Mouse (Mus musculus) ES-E14 (cell line): ENCODE results near the gene Cpsf6. TPM values are rescaled to one million over a fixed set of nuclear protein-coding genes. Genes with fewer than 3 reads are reported as not detected.
A peak's percentile ranks its signal among the peaks of the same experiment; 100 is the strongest.

Source experiments
- DNase-seq: peaks from one replicate; pipeline ENCODE4 v3.0.0-alpha.2; 2013; ENCODE audit warnings: low read depth, low spot score
- H3K27ac ChIP-seq: 2 replicates; pipeline ENCODE4 v1.5.1; 2012; ENCODE audit warnings: low read depth, mild to moderate bottlenecking, low read length, moderate library complexity, mixed read lengths; ENCODE audit not compliant: poor library complexity, insufficient read depth, severe bottlenecking
- H3K36me3 ChIP-seq: 2 replicates; pipeline ENCODE4 v1.6.1; 2012; ENCODE audit warnings: mild to moderate bottlenecking, low read length, moderate library complexity, mixed read lengths; ENCODE audit not compliant: control insufficient read depth, poor library complexity, insufficient read depth, severe bottlenecking
- H3K4me1 ChIP-seq, 2 experiments: fragments of 150-350 bp in 1 of 2; sonication (generic) in 1 of 2; 2 replicates each; pipeline ENCODE4 v1.6.1; 2012; ENCODE audit warnings: low read length in 2 of 2, mild to moderate bottlenecking in 1 of 2, mixed read lengths in 1 of 2; ENCODE audit not compliant: control insufficient read depth in 2 of 2, insufficient read depth in 2 of 2, poor library complexity in 1 of 2
- H3K4me3 ChIP-seq, 2 experiments: fragments of 150-350 bp in 1 of 2; sonication (generic) in 1 of 2; 2 replicates each; pipeline ENCODE4 v1.5.1; 2012; ENCODE audit warnings: low read length in 2 of 2, low read depth in 1 of 2, mild to moderate bottlenecking in 1 of 2, mixed read lengths in 1 of 2; ENCODE audit not compliant: insufficient read depth in 1 of 2, poor library complexity in 1 of 2, severe bottlenecking in 1 of 2
- H3K9ac ChIP-seq: 2 replicates; pipeline ENCODE4 v1.6.1; 2012; ENCODE audit warnings: low read depth, mild to moderate bottlenecking, low read length, mixed read lengths; ENCODE audit not compliant: poor library complexity, insufficient read depth, severe bottlenecking
- H3K9me3 ChIP-seq: fragments of 150-350 bp; sonication (generic); 2 replicates; pipeline ENCODE4 v1.6.1; 2012; ENCODE audit warnings: low read depth, mild to moderate bottlenecking, low read length; ENCODE audit not compliant: control insufficient read depth, insufficient read depth
- CHD2 ChIP-seq: IDR thresholded peaks from 2 replicates; pipeline ENCODE4 v1.6.1; 2014; ENCODE audit warnings: mild to moderate bottlenecking, low read depth, low read length, inconsistent platforms
- HCFC1 ChIP-seq: IDR thresholded peaks from 2 replicates; pipeline ENCODE4 v1.6.1; 2012; ENCODE audit warnings: low read length, inconsistent platforms, borderline replicate concordance; ENCODE audit not compliant: insufficient read depth
- MAFK ChIP-seq: IDR thresholded peaks from 2 replicates; pipeline ENCODE4 v1.6.1; 2014; ENCODE audit warnings: mild to moderate bottlenecking, low read depth, low read length, inconsistent platforms; ENCODE audit not compliant: insufficient read depth
- ZC3H11A ChIP-seq: IDR thresholded peaks from 2 replicates; pipeline ENCODE4 v1.6.1; 2012; ENCODE audit warnings: low read depth, mild to moderate bottlenecking, inconsistent platforms, low read length, borderline replicate concordance
- ZNF384 ChIP-seq: IDR thresholded peaks from 2 replicates; pipeline ENCODE4 v1.6.1; 2012; ENCODE audit warnings: low read depth, low read length, inconsistent platforms
- in situ Hi-C, 2 experiments: fragments of 600-800 bp; cut with MboI; formaldehyde crosslinking; loops; one replicate each; pipeline ENCODE4 v1.15.1; 2025; ENCODE audit warnings: low sequenced_read_pairs in 2 of 2, inconsistent platforms in 1 of 2; ENCODE audit not compliant: unreplicated experiment in 2 of 2
- total RNA-seq: library from RNA; depleted of rRNA; stranded (reverse); fragments of 300-350 nt; gene quantifications from 2 replicates; pipeline ENCODE4 v1.2.3, GENCODE M21; 2012

Cpsf6 gene
- total RNA-seq, 1 experiment = 129 TPM

DNA sequence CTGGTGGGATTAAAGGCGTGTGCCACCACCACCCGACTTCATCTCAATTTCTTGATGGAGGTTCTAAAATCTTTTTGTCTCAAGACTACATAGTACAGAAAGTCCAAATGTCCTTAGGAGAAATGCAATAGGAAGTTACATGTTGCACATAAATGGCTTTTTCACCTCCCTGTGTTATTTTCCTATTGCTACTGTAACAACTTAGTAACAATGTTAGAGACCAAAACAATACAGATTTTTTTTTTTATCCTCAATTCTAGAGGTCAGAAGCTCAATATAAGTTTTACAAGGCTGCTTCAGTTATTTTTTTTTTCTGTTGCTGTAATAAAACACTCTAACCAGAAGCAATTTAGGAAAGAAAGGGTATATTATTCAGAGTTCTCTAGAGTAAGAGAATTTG lies 374 bp downstream of the Cpsf6 start:
- H3K27ac ChIP-seq = no peak overlapping the region
- peaks cover 2 to 5% of the 10 kb centered on the region in 2 experiments; a peak in 1 of 4 replicates for H3K4me1 ChIP-seq
- H3K36me3 ChIP-seq = no peaks in the 10 kb centered on the region
- no peak overlapping the region for H3K4me3 ChIP-seq
- in situ Hi-C loops = no loop called here
- H3K9me3 ChIP-seq = no peaks in the 10 kb centered on the region
- no peak for DNase-seq
- TF ChIP-seq MAFK = no peak
- no peak overlapping the region for H3K9ac ChIP-seq

DNA sequence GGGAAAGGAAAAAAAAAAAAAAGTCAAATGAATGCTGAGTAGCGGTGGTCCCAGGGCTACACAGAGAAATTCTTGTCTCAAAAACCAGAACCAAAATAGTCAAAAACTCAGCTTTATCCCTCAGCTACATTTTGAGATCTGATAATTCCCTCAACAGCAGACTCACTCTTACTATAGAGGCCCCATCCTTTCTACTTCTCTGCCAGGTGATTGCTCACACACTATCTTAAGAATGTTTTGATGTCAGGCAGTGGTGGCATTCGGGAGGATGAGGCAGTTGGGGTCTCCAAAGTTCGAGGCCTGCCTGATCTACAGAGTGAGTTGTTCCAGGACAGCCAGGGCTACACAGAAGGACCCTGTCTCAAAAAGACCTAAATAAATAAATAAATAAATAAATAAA lies 1.2 kb downstream of the Cpsf6 start:
- Histone ChIP-seq H3K9ac (no peak overlapping the region), H3K4me1 (peaks cover 2 to 5% of the 10 kb centered on the region in 2 experiments; a peak in 1 of 4 replicates), H3K9me3 (no peaks in the 10 kb centered on the region), H3K36me3 (no peaks in the 10 kb centered on the region), H3K4me3 (no peak overlapping the region), H3K27ac (no peak overlapping the region)
- DNase-seq = no peak
- TF ChIP-seq MAFK = no peak
- TF ChIP-seq ZC3H11A = no peak
- TF ChIP-seq CHD2 = no peak
- no peak for TF ChIP-seq HCFC1
- TF ChIP-seq ZNF384 = no peak
- in situ Hi-C loops = no loop called here

DNA sequence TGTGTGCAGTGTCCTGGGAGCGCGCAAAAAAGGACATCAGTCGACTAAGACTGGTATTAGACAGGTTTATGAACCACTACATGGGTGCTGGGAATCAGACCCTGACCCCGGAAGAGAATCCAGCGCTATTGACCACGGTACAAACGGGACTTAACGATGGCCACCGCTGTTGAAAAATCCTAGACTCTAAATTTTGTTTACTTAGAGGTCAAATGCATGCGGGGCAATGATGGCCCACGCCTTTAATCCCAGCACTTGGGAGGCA lies 1.6 kb downstream of the Cpsf6 start:
- TF ChIP-seq ZNF384 (no peak), ZC3H11A (no peak), MAFK (no peak), HCFC1 (no peak), CHD2 (no peak)
- no peak overlapping the region for H3K27ac ChIP-seq
- H3K4me3 ChIP-seq = no peak overlapping the region
- no peaks in the 10 kb centered on the region for H3K36me3 ChIP-seq
- no peak overlapping the region for H3K9ac ChIP-seq
- no peak for DNase-seq
- in situ Hi-C loops = no loop called here
- peaks cover 2 to 5% of the 10 kb centered on the region in 2 experiments; a peak in 1 of 4 replicates for H3K4me1 ChIP-seq
- H3K9me3 ChIP-seq = no peaks in the 10 kb centered on the region

DNA sequence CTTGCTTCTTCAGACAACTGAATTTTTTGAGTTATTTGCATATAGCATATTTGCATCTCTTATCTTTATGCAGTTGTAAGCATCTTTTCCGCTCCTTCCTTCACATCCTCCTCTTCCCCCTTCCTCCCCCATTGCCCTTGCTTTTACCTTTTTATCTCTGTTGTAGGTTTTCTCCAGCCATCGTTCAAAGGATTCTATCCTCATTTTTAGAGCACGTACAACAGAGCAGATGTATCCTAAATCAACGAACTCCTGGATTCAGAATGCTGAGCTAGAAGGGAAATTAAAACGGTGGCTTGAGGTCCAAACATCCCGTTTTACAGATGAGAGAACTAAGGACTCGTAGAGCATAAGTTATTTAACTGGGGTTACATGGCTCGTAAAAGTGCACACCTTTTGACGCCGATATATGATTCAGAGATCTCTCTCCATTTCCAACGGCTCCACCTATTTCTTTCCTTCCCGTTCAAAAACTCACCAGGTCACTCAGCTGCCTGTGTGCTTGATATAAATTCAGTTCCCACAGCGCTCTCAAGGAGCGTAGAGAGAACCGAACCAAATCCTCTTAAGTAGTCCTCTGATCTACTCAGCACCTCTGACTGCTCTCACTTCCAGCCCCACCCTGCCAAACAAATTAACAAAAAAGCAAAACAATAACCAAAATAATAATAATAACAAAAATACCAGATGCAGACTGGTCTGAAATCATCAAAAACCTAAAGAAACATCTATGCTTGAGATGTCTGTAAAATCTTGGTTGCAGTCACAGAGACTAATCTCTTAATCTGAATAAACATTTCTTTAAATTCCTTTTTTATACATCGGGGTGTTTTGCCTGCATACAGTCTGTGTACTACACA lies 2.2 kb downstream of the Cpsf6 start:
- Histone ChIP-seq H3K4me3 (peak overlapping the region in 1 of 2 experiments; percentile 98; a peak in 2 of 4 replicates), H3K36me3 (no peaks in the 10 kb centered on the region), H3K4me1 (peaks cover 2 to 5% of the 10 kb centered on the region in 2 experiments; a peak in 1 of 4 replicates), H3K9me3 (no peaks in the 10 kb centered on the region), H3K9ac (no peak overlapping the region; the same call in 1 of the 2 replicates), H3K27ac (no peak overlapping the region)
- TF ChIP-seq ZNF384 (no peak), MAFK (no peak), HCFC1 (no peak), CHD2 (no peak), ZC3H11A (no peak)
- DNase-seq = no peak
- in situ Hi-C loops = no loop called here

DNA sequence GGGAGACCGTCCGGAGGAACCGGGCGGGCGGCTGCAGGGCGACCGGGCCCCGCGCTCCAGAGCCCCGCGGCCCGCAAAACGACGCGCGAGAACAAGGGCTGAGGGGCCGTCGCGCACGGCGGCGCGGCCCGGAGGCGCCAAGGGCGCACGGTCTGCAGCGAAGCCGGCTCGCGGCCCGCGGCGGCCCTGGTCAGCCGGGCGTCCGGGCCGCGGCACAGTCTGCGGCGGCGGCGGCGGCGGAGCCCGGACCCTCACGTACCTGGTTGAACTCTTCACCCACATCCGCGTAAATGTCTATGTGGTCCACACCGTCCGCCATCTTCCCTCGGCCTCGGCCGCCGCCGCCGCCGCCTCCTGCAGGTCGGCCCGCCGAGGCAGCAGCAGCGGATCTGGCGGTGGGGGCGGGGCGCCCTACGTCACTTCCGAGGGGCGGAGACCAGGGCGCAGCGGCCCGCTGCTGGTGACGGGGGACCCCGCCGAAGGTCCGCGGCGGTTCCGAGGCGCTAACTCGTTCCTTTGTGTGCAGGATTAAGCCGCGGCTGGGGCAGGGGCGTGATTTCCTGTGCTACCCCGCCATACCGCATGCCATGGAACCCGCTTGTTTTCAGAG lies 3.1 kb downstream of the Cpsf6 start:
- no peaks in the 10 kb centered on the region for H3K9me3 ChIP-seq
- H3K36me3 ChIP-seq = no peaks in the 10 kb centered on the region
- DNase-seq = peak; percentile 83
- in situ Hi-C loops = no loop called here
- peak overlapping the region; percentile 90 for H3K9ac ChIP-seq
- TF ChIP-seq HCFC1 (peak; percentile 67), MAFK (no peak)
- H3K4me3 ChIP-seq = peak overlapping the region; percentile 78 to 98
- H3K4me1 ChIP-seq = peaks cover 2 to 5% of the 10 kb centered on the region in 2 experiments; a peak in 1 of 4 replicates
- H3K27ac ChIP-seq = peak overlapping the region; percentile 73
